Mouse (Mus musculus): ENCODE data around the gene Rbfox1.

DNA sequence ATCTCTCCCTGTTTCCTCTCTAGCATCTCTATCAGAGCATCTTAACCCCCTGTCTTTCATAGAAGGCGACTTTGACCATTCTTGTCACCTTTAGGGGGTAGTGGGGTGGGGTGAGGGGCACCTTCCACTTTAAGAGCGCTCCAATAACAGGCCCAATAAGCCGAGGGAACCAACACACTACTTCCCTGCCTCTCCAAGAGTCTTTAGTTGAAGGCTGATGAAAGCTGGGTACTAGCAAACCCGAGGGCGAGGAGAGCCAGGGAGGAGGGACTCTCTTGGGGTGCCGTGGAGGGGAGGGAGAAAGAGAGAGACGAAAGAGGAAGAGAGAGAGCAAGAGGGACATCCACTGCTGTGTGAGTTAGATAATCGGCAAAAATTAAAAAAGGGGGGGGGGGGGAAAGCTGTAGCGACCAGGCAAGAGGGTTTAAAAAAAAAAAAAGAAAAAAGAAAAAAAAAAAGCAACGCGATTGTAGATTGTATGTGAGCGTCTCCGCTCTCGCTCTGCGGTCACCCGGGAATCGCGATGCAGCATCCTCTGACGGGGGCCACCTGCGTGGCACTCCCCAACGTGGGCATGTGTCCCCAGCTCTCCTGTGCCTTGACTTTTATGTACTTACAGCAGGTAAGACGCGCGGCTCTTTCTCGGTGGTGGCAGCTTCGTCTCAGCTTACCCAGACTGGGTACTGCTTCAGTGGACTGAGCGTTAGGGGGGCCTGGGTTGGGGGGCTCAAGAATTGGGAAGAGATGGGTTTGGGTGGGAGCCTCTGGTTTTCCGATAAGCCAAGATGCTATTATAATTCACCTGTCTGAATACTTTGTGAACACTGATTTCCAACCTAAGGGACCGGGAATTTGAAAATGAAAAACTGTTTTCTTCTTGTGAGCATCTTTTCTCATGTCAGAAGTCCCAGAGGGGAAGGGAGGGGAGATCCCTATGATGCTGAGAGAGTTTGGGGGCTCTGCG lies 1154.5 kb downstream of the Rbfox1 start:
- TF ChIP-seq POLR2A (IDR thresholded peaks at IDR 0.05; ENCODE audit: borderline replicate concordance, extremely low read depth, low read depth, low read length) (no peak), CTCF (IDR thresholded peaks at IDR 0.05; ENCODE audit: insufficient read depth, low read length) (no peak)

Measured in lung, adult 2 months (tissue).